In the genomic region with DNA sequence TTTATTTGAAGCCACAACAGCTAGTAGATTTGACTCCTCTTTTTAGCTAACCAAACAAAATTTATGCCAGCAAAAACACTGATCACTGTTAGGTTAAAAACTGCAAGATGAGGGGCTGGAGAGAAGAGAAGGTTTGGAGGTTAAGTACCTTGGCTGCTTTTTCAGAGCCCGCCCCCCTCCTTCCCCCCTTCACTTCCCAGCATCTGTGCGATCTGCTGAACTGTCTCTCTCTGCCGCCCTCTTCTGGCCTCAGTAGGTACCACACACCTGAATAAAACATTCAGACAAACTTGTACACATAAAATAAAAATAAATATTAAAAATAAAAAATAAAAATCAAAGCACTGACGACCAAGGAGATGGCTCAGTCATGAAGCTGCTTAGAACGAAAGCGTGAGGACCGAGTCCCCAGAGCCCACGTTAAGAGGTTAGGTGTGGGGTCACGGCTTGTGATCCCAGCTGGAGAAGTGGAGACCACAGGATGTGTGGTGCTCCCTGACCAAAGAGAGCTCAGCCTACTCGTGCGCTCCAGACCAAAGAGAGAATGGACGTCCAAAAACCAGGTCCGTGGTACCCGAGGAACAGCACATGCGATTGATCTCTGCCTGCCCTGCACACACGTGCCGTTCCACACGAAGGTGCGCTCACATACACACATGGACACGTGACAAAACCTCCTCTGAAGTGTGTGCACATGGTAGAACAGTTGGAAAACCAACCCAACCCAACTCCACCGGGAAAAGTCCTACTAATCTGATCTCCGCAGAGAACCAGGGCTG, we compare ENCODE assay signal across 9 mouse cellular contexts. TPM values are rescaled to one million over a fixed set of nuclear protein-coding genes. Genes with fewer than 3 reads are reported as not detected.
A peak's percentile ranks its signal among the peaks of the same experiment; 100 is the strongest.
DNase-seq lines count a peak whose midpoint lies in the region; ATAC-seq and TF ChIP-seq lines count a peak whose summit lies in the region.
"Had no signal": no experiment of that assay in that cellular context is flagged by ENCODE, and none has a peak within 500 bp of the region (broad histone marks: within the 10 kb centered on the region; RNA-seq: fewer than 3 reads in every experiment).

No protein-coding gene starts in this region.

- peak; percentile 45 for TF ChIP-seq CTCF in liver, postnatal 0 days (IDR thresholded peaks at IDR 0.05; ENCODE audit: low read depth)

- intact Hi-C loops in gastrocnemius, postnatal 36 days (cut with DNase I): no loop called here

- no peaks in the 10 kb centered on the region for H3K27me3 ChIP-seq in liver, postnatal 0 days (ENCODE audit: insufficient read depth, low read length)
- H3K27me3 ChIP-seq: neural tube, embryonic 12.5 days had no signal

- no peak overlapping the region for H3K4me2 ChIP-seq in liver, postnatal 0 days (ENCODE audit: low read depth, low read length)
- H3K4me2 ChIP-seq: neural tube, embryonic 12.5 days had no signal

- no peaks in the 10 kb centered on the region for H3K4me1 ChIP-seq in liver, postnatal 0 days (ENCODE audit: insufficient read depth)

- no peak overlapping the region for H3K9ac ChIP-seq in liver, postnatal 0 days (replicated peaks)
- H3K9ac ChIP-seq: neural tube, embryonic 12.5 days had no signal

- DNase-seq in gastrocnemius, postnatal 10 days: peak; percentile 45
- no peak for DNase-seq in gastrocnemius, postnatal 36 days
- peak; percentile 25 for DNase-seq in ovary, postnatal 36 days (ENCODE audit: low spot score)
- DNase-seq in ovary, adult 18-20 months (ENCODE audit: low spot score): no peak
- peak; percentile 77 for DNase-seq in embryo, embryonic 10.5 days (ENCODE audit: low spot score)
- DNase-seq in liver, postnatal 0 days: peak; percentile 38
- peak; percentile 55 for DNase-seq in thymus, postnatal 25 days

- no peak overlapping the region for H3K4me3 ChIP-seq in liver, postnatal 0 days (ENCODE audit: low read depth, low read length)
- H3K4me3 ChIP-seq: neural tube, embryonic 12.5 days had no signal

- H3K36me3 ChIP-seq in liver, postnatal 0 days (replicated peaks; ENCODE audit: insufficient read depth, low read length): no peaks in the 10 kb centered on the region
- H3K36me3 ChIP-seq: neural tube, embryonic 12.5 days had no signal

- 73% methylated on average over 22 of the region's 22 CpGs for WGBS in liver, postnatal 0 days (ENCODE audit: insufficient replicate concordance)

- no peaks in the 10 kb centered on the region for H3K9me3 ChIP-seq in liver, postnatal 0 days (ENCODE audit: low read length)
- H3K9me3 ChIP-seq: neural tube, embryonic 12.5 days had no signal

- H3K27ac ChIP-seq in liver, postnatal 0 days (ENCODE audit: low read depth): no peak overlapping the region
- H3K27ac ChIP-seq: neural tube, embryonic 12.5 days had no signal

- TF ChIP-seq EP300 in liver, postnatal 0 days (IDR thresholded peaks at IDR 0.05; ENCODE audit: low read depth): no peak

- no peak for ATAC-seq in liver, postnatal 0 days
- no peak for ATAC-seq in frontal cortex, adult (ENCODE audit: low TSS enrichment)

RNA-seq across cellular contexts. Expression of gene Zfp64, which starts 37.4 kb away (rescaled TPM):
- 10 to 100 TPM in 1 of 2 experiments, 1 to 10 TPM in 1; 9.0 to 10.8 TPM for total RNA-seq in gastrocnemius, postnatal 10 days (2021)
- total RNA-seq in gastrocnemius, postnatal 36 days (2021): 1 to 10 TPM; 6.7 to 8.0 TPM
- 7.1 and 7.2 TPM in 2 replicates for polyA plus RNA-seq in liver, postnatal 0 days (2015; fragmentation: Nextera tagmentation; extraction: Ambion mirVana)

Comparison
In these comparisons a context has a peak if more than half of its experiments do, and no peak if none do; other contexts are left out.
1. DNase-seq: peak in gastrocnemius, postnatal 10 days (single experiment), ovary, postnatal 36 days (single experiment), embryo, embryonic 10.5 days (single experiment), liver, postnatal 0 days (single experiment) and thymus, postnatal 25 days (single experiment); none in gastrocnemius, postnatal 36 days (0 of 2) and ovary, adult 18-20 months (single experiment).